28 mouse cellular contexts compared by ENCODE assay signal in the genomic region with DNA sequence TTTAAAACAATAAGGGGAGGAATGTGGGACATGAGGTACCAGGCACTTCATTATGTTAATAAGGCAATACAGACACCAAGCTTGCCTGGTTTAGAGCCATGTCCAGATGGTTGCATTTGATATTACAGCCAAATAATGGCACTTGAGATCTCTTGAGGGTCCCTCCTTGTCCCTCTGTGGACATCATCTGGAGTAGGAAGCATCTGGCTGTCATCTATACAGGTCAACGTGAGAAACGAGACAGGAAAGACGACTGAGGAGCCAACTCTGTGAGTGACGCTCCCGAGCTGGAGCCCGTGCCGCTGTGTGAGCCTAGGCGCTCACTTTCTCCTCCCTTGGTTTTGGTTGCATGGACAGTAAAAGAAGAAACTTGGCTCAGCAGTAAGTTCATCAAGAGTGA.
DNase-seq lines count a peak whose midpoint lies in the region; ATAC-seq and TF ChIP-seq lines count a peak whose summit lies in the region.
"Had no signal": no experiment of that assay in that cellular context is flagged by ENCODE, and none has a peak within 500 bp of the region (broad histone marks: within the 10 kb centered on the region; RNA-seq: fewer than 3 reads in every experiment).

No protein-coding gene starts in this region.

- no peaks in the 10 kb centered on the region for H3K9me3 ChIP-seq in hindbrain, embryonic 14.5 days (ENCODE audit: control insufficient read depth, low read length)
- no peaks in the 10 kb centered on the region for H3K9me3 ChIP-seq in hindbrain, embryonic 16.5 days (ENCODE audit: control insufficient read depth, low read length)
- H3K9me3 ChIP-seq in midbrain, embryonic 15.5 days: no peaks in the 10 kb centered on the region
- no peaks in the 10 kb centered on the region for H3K9me3 ChIP-seq in midbrain, embryonic 16.5 days (replicated peaks; ENCODE audit: control insufficient read depth, low read length, poor library complexity, severe bottlenecking)
- no peaks in the 10 kb centered on the region for H3K9me3 ChIP-seq in forebrain, embryonic 14.5 days (replicated peaks; ENCODE audit: control insufficient read depth, low read length)
- H3K9me3 ChIP-seq in forebrain, embryonic 16.5 days (ENCODE audit: control insufficient read depth, low read length): no peaks in the 10 kb centered on the region
- H3K9me3 ChIP-seq: embryonic facial prominence, embryonic 10.5 days; embryonic facial prominence, embryonic 15.5 days; heart, embryonic 12.5 days; hindbrain, embryonic 15.5 days; intestine, embryonic 15.5 days had no signal

- H3K79me2 ChIP-seq in heart, adult 2 months (replicated peaks; ENCODE audit: control insufficient read depth, insufficient read depth, low read length): no peaks in the 10 kb centered on the region

- H3K4me3 ChIP-seq in hindbrain, embryonic 14.5 days (replicated peaks; ENCODE audit: low read length): no peak overlapping the region
- no peak overlapping the region for H3K4me3 ChIP-seq in hindbrain, embryonic 16.5 days (ENCODE audit: low read length)
- no peak overlapping the region for H3K4me3 ChIP-seq in midbrain, embryonic 15.5 days
- no peak overlapping the region for H3K4me3 ChIP-seq in midbrain, embryonic 16.5 days (ENCODE audit: low read depth, low read length)
- H3K4me3 ChIP-seq in forebrain, embryonic 14.5 days (ENCODE audit: low read depth, low read length): no peak overlapping the region
- H3K4me3 ChIP-seq in forebrain, embryonic 16.5 days (replicated peaks; ENCODE audit: low read length): no peak overlapping the region
- H3K4me3 ChIP-seq in heart, adult 2 months: no peak overlapping the region
- H3K4me3 ChIP-seq: embryonic facial prominence, embryonic 10.5 days; embryonic facial prominence, embryonic 15.5 days; heart, embryonic 12.5 days; hindbrain, embryonic 15.5 days; intestine, embryonic 15.5 days had no signal

- ATAC-seq in hindbrain, embryonic 14.5 days (ENCODE audit: low FRiP score): no peak
- no peak for ATAC-seq in hindbrain, embryonic 16.5 days
- ATAC-seq in midbrain, embryonic 15.5 days (replicated peaks): 0 out of 2 replicates have a peak, but pooled peaks have one; percentile 11
- ATAC-seq in midbrain, embryonic 16.5 days: no peak
- peak; percentile 38; the same call in 1 of the 2 replicates for ATAC-seq in forebrain, embryonic 14.5 days
- peak; percentile 30 for ATAC-seq in forebrain, embryonic 16.5 days
- ATAC-seq: intestine, embryonic 15.5 days had no signal

- TF ChIP-seq EP300 in heart, adult 2 months (IDR thresholded peaks at IDR 0.05; ENCODE audit: insufficient read depth, low read depth, low read length): no peak

- intact Hi-C loops in heart, adult 2 months (cut with DNase I): no loop called here

- no peaks in the 10 kb centered on the region for H3K36me3 ChIP-seq in hindbrain, embryonic 14.5 days (replicated peaks; ENCODE audit: control insufficient read depth, insufficient read depth)
- no peaks in the 10 kb centered on the region for H3K36me3 ChIP-seq in hindbrain, embryonic 16.5 days (ENCODE audit: control insufficient read depth, insufficient read depth, low read length)
- H3K36me3 ChIP-seq in midbrain, embryonic 15.5 days (replicated peaks): no peaks in the 10 kb centered on the region
- no peaks in the 10 kb centered on the region for H3K36me3 ChIP-seq in midbrain, embryonic 16.5 days (ENCODE audit: control insufficient read depth, insufficient read depth, low read length)
- H3K36me3 ChIP-seq in forebrain, embryonic 14.5 days (ENCODE audit: control insufficient read depth, insufficient read depth, low read length): no peaks in the 10 kb centered on the region
- H3K36me3 ChIP-seq in forebrain, embryonic 16.5 days (ENCODE audit: control insufficient read depth, insufficient read depth): no peaks in the 10 kb centered on the region
- H3K36me3 ChIP-seq in heart, adult 2 months (ENCODE audit: control insufficient read depth, insufficient read depth, low read length): no peaks in the 10 kb centered on the region
- H3K36me3 ChIP-seq: embryonic facial prominence, embryonic 10.5 days; embryonic facial prominence, embryonic 15.5 days; heart, embryonic 12.5 days; hindbrain, embryonic 15.5 days; intestine, embryonic 15.5 days had no signal

- H3K4me2 ChIP-seq in hindbrain, embryonic 14.5 days (replicated peaks): no peak overlapping the region
- no peak overlapping the region for H3K4me2 ChIP-seq in hindbrain, embryonic 16.5 days (ENCODE audit: low read length)
- no peak overlapping the region for H3K4me2 ChIP-seq in midbrain, embryonic 15.5 days
- H3K4me2 ChIP-seq in midbrain, embryonic 16.5 days (ENCODE audit: low read length): no peak overlapping the region
- no peak overlapping the region for H3K4me2 ChIP-seq in forebrain, embryonic 14.5 days (ENCODE audit: low read length)
- H3K4me2 ChIP-seq in forebrain, embryonic 16.5 days (ENCODE audit: low read length): no peak overlapping the region
- H3K4me2 ChIP-seq: embryonic facial prominence, embryonic 15.5 days; heart, embryonic 12.5 days; hindbrain, embryonic 15.5 days; intestine, embryonic 15.5 days had no signal

- no peak for DNase-seq in hindbrain, embryonic 14.5 days (ENCODE audit: low spot score)
- peak; percentile 39 for DNase-seq in forebrain, embryonic 14.5 days (ENCODE audit: low spot score)
- no peak for DNase-seq in heart, adult 2 months
- DNase-seq: adrenal gland, postnatal 25 days; B cell, adult 2 months; cerebellum, adult 18-20 months; cerebellum, postnatal 25 days; gastrocnemius, postnatal 25 days; heart, adult 11 months; heart, postnatal 4 days; kidney, adult 2 months; kidney, postnatal 36 days; layer of hippocampus, postnatal 36 days; liver; lung, adult 2 months; lung, postnatal 10 days; right cerebral cortex, postnatal 14 days had no signal

- no peak for TF ChIP-seq CTCF in heart, adult 2 months (IDR thresholded peaks at IDR 0.05)

- 0 out of 2 replicates have a peak overlapping the region, but pooled peaks have one; percentile 21 for H3K27ac ChIP-seq in hindbrain, embryonic 14.5 days
- H3K27ac ChIP-seq in hindbrain, embryonic 16.5 days (ENCODE audit: low read depth, low read length): no peak overlapping the region
- no peak overlapping the region for H3K27ac ChIP-seq in midbrain, embryonic 15.5 days
- no peak overlapping the region for H3K27ac ChIP-seq in midbrain, embryonic 16.5 days (ENCODE audit: low read length)
- no peak overlapping the region for H3K27ac ChIP-seq in forebrain, embryonic 14.5 days (ENCODE audit: low read depth, low read length)
- H3K27ac ChIP-seq in forebrain, embryonic 16.5 days (ENCODE audit: low read length): no peak overlapping the region
- no peak overlapping the region for H3K27ac ChIP-seq in heart, adult 2 months
- H3K27ac ChIP-seq: embryonic facial prominence, embryonic 10.5 days; embryonic facial prominence, embryonic 15.5 days; intestine, embryonic 15.5 days; liver, embryonic 14.5 days; macrophage had no signal

- no peak for TF ChIP-seq POLR2A in heart, adult 2 months (IDR thresholded peaks at IDR 0.05; ENCODE audit: insufficient read depth, low read depth, low read length)

- no peak overlapping the region for H3K9ac ChIP-seq in hindbrain, embryonic 14.5 days
- H3K9ac ChIP-seq in hindbrain, embryonic 16.5 days (ENCODE audit: low read depth, low read length): no peak overlapping the region
- H3K9ac ChIP-seq in midbrain, embryonic 15.5 days: no peak overlapping the region
- no peak overlapping the region for H3K9ac ChIP-seq in midbrain, embryonic 16.5 days (ENCODE audit: low read depth, low read length)
- H3K9ac ChIP-seq in forebrain, embryonic 14.5 days (ENCODE audit: low read length): no peak overlapping the region
- no peak overlapping the region for H3K9ac ChIP-seq in forebrain, embryonic 16.5 days (replicated peaks; ENCODE audit: low read depth, low read length)
- H3K9ac ChIP-seq in heart, adult 2 months (ENCODE audit: low read depth, low read length): no peak overlapping the region
- H3K9ac ChIP-seq: embryonic facial prominence, embryonic 15.5 days; heart, embryonic 12.5 days; hindbrain, embryonic 15.5 days; intestine, embryonic 15.5 days; liver, embryonic 14.5 days had no signal

- H3K4me1 ChIP-seq in hindbrain, embryonic 14.5 days (replicated peaks; ENCODE audit: control insufficient read depth, insufficient read depth, low read length): peaks cover 3% of the 10 kb centered on the region; the same call in 1 of the 2 replicates
- no peaks in the 10 kb centered on the region for H3K4me1 ChIP-seq in hindbrain, embryonic 16.5 days (ENCODE audit: control insufficient read depth, insufficient read depth, low read depth, low read length)
- no peaks in the 10 kb centered on the region for H3K4me1 ChIP-seq in midbrain, embryonic 15.5 days
- peaks cover 3% of the 10 kb centered on the region; the same call in 1 of the 2 replicates for H3K4me1 ChIP-seq in midbrain, embryonic 16.5 days (ENCODE audit: control insufficient read depth, insufficient read depth, low read length)
- H3K4me1 ChIP-seq in forebrain, embryonic 14.5 days (ENCODE audit: control insufficient read depth, insufficient read depth, low read length): peaks cover 11% of the 10 kb centered on the region
- peaks cover 22% of the 10 kb centered on the region for H3K4me1 ChIP-seq in forebrain, embryonic 16.5 days (replicated peaks; ENCODE audit: control insufficient read depth, insufficient read depth, low read length)
- no peaks in the 10 kb centered on the region for H3K4me1 ChIP-seq in heart, adult 2 months (ENCODE audit: control insufficient read depth, insufficient read depth, low read length)
- H3K4me1 ChIP-seq: embryonic facial prominence, embryonic 10.5 days; embryonic facial prominence, embryonic 15.5 days; heart, embryonic 12.5 days; intestine, embryonic 15.5 days had no signal

- 66% methylated on average over 8 of the region's 8 CpGs for WGBS in hindbrain, embryonic 14.5 days
- 72% methylated on average over 8 of the region's 8 CpGs for WGBS in hindbrain, embryonic 16.5 days
- 75% methylated on average over 8 of the region's 8 CpGs for WGBS in midbrain, embryonic 15.5 days
- 73% methylated on average over 8 of the region's 8 CpGs for WGBS in midbrain, embryonic 16.5 days
- WGBS in forebrain, embryonic 14.5 days: 58% methylated on average over 8 of the region's 8 CpGs
- 52% methylated on average over 8 of the region's 8 CpGs for WGBS in forebrain, embryonic 16.5 days
- 78% methylated on average over 8 of the region's 8 CpGs for WGBS in heart, adult 2 months

- no peaks in the 10 kb centered on the region for H3K27me3 ChIP-seq in hindbrain, embryonic 14.5 days (ENCODE audit: control insufficient read depth, insufficient read depth, low read length)
- no peaks in the 10 kb centered on the region for H3K27me3 ChIP-seq in hindbrain, embryonic 16.5 days (replicated peaks; ENCODE audit: control insufficient read depth, insufficient read depth, low read length)
- no peaks in the 10 kb centered on the region for H3K27me3 ChIP-seq in midbrain, embryonic 15.5 days (replicated peaks)
- H3K27me3 ChIP-seq in midbrain, embryonic 16.5 days (ENCODE audit: control insufficient read depth, insufficient read depth, low read depth, low read length): no peaks in the 10 kb centered on the region
- no peaks in the 10 kb centered on the region for H3K27me3 ChIP-seq in forebrain, embryonic 14.5 days (replicated peaks; ENCODE audit: control insufficient read depth, insufficient read depth, low read length)
- no peaks in the 10 kb centered on the region for H3K27me3 ChIP-seq in forebrain, embryonic 16.5 days (replicated peaks; ENCODE audit: control insufficient read depth, insufficient read depth, low read length)
- H3K27me3 ChIP-seq in heart, adult 2 months (ENCODE audit: control insufficient read depth, insufficient read depth, low read length): no peaks in the 10 kb centered on the region
- H3K27me3 ChIP-seq: embryonic facial prominence, embryonic 15.5 days; heart, embryonic 12.5 days; hindbrain, embryonic 15.5 days; intestine, embryonic 15.5 days had no signal

Comparison
In these comparisons a context has a peak if more than half of its experiments do, and no peak if none do; other contexts are left out.
1. ATAC-seq: peak in midbrain, embryonic 15.5 days (single experiment), forebrain, embryonic 14.5 days (single experiment) and forebrain, embryonic 16.5 days (single experiment); none in hindbrain, embryonic 14.5 days (single experiment), hindbrain, embryonic 16.5 days (single experiment) and midbrain, embryonic 16.5 days (single experiment).